Mouse (Mus musculus): ENCODE data around the gene Hexim2.

The Hexim2 gene

DNA sequence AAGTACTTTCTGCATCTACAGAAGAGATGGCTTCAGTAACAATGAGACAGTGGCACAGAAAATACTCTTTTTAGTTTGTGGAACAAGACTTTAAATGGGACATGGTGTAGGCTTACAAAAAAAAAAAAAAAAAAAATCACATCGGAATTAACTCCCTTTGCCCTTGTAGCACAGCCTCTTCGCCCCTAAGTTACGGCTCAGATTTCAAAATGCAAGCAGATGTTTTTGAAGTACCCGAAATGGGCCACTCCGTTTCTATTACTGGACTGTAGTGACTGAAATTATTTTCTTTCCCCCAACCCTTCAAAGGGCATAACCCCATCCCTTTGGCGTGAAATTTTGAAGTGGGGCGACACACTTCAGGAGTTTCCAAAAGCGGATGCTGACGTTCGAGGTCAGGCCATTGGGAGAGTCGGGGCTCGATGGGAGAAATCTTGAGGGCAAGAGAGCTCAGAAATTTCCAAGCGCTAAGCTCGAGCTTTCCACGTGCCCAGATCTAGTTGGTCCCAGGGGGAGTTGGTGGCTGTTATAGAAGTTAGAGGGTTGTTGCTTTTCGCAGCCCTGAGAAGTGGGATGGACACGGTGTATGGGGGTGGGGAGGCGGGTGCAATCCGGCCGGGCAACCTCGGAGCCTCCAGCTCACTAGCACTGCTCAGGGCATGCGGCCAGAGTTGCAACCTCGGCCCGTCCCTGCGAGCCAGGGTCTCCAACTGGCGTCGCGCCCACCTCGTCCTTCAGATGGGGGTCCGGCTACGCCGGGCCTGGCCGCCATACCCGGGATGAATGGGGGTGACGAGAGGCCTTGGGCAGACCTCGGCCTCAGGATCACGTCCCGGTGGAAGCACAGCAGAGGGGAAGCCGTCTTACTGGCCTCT is at the start of gene Hexim2:
TSS of gene Hexim2 (plus strand) at position 729 of the 875 bp plus-strand sequence.
- DNase-seq (ENCODE audit: low read depth): no peak

DNA sequence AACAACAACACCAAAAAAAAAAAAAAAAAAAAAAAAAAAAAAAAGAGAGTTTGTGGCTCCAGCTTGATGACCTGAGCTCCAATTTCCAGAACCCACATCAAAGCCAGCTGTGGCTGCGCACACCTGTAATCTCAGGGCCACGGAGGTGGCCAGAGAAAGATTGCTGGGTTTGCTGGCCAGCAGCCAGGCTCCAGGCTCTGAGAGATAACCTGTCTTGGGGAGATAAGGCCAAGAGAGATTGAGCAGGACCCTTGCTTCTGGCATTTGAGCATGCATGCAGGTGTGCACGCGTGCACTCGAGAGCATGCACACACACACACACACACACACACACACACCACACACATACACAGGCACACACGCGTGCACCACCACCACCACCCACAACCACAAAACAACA is 38.9 kb upstream of the Hexim2 start:
- DNase-seq (ENCODE audit: low read depth): no peak

DNA sequence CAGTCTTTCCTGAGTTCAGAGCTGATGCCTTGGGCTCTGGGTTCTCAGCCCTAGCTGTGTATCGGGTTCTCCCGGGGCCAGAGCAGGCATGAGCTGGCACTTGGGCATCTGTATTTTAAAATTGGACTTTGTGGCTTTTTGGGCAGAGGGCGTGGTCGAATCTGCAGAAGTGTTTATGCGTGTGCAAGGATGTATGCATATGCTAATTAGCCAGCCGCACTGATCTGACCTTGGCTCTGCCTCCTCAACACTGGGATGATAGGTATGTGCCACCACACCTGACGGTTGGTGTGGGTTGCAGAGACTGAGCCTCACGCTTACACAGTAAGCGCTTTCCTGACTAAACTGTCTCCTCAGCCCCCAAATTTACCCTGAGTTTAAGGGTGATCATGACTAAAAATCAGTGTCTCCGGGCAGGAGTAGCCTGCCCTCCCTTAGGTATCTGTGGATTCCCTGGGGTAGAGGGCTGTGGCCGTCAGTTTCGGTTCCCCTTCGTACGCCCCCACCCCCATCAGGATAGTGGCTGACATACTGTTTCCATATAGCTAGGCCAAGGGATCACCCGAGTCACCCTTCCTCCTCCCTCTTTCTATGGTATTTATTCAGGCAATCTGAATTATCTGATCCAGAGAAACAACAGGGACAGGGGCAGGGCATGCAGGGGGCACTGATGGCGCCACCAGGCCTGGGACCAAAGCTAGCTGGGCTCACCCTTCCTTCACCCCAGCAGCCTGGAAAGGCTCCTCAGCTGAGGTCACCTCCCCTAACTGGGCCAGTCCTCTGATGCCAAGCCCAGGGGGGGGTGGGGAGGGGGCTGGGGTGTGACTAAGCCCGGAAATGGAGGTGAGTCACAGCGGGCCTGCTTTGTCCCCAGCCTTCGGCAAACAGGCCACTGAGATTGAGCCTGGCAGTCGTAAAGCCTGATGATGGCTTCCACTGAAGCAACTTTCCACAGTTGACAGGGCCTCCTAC is 38.1 kb upstream of the Hexim2 start:
- no peak for DNase-seq (ENCODE audit: low read depth)

DNA sequence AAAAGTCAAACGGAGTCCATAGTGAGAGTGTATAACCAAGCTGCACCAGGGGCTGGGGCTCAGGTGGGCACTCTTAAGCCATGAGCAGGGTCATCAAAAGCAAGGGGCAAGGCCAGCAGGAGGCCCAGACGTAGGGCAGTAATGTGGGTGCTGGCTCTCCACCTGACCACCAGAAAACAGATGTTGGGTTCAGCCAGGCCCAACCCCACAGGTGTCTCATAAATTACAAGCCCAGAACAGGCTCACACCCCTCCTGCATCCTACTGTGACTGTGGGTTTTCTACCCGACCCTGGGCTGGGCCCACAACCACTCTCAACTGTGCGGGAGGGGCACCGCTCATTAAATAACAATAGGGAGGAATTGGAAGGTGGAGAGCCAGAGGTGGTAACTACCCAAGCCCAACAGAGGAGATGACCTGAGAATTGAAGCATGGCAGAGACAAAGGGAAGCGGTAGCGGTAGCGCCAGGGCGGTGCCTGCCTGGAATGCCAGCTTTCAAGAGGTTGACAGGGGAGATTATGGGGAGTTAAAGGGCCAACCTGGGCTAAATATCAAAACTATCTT is 37.0 kb upstream of the Hexim2 start:
- DNase-seq (ENCODE audit: low read depth): no peak

DNA sequence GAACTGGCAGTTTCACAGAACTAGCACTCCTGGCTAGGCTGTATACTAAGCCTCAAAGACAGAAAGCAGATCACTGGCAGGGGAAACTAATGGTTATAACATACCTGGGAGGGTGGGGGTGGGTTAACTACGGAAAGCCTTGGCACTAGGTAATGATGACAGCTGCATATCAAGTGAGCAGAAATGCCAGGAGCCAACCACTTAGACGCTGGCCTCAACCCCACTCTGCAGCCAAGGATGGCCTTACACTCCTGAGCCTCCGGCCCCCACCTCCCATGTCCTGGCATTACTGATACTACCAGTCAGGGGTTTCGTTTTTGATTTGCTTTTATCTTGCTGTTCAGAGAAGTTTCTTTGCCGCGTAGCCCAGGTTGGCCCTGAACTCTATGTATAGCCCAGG is 36.4 kb upstream of the Hexim2 start:
- no peak for DNase-seq (ENCODE audit: low read depth)

DNA sequence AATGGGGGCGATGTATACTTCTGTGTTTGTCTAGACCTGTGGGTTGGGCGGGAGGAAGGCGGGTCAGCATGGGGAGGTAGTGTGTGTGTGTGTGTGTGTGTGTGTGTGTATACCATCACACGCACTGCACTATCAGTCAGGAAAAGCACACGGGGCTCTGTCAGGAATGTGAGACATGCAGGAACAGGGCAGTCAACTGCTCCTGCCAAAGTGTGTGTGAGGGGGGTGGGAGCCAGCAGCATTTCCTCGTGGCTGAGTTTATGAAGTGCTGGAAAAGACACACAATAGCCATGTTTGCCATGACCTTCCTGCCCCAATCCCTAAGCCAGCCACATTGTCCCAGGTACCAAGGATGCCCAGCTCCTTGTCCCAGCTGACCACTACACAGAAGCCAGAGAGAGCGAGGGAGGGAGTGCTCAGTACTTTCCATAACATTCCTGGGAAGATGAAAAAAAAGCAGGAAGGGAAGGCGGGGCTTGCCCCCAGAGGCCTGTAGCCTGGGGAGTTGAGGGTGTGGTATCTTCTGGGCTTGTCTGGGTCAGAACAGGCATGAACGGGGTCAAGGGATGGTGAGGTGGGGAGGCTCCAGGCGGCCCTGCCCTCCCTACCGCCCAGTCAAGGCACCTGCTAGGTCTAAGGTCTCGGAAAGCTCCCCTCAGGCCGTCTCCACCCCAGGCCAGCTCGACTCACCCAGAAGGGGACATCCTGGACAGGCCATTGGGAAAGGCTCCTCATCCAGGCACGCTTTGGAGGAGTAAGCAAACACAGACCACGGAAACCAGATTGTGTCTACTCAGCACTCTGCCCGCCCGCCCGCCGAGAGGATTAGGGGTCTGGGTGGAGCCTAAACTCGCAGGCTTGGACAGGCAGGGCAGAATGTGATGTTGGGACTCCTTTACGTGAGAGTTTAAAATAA is 35.0 kb upstream of the Hexim2 start:
- no peak for DNase-seq (ENCODE audit: low read depth)

DNA sequence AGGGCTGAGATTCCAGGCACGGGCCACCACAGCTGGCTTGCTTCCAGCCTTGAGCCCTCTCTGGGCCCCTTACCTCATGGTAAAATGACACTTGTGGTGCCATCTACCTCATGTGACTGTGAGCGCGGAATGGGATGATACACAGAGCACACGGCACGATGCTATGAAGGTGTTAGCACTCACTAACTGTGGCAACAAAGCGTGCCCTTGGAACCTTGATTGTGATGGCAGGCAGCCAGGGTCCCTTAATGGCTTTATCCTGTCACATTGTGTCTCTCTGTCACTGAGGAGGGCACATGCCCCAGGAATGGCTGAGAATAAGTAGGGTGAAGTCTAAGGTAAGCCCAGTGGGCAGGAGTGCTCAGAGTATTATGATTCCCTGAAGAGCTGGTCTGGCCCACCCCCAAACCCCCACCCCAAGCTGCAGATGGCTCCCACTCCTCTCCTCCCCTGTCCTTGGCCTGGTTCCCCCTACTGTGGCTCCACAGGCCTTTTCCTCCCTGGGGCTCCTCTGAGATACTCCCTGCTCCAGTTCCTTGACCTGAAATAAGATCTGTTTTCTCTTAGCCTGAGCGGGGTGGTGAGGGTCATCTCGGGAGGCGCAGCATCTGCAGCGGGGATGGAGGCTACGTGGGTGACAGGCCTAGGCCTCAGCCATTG is 33.6 kb upstream of the Hexim2 start:
- no peak for DNase-seq (ENCODE audit: low read depth)

DNA sequence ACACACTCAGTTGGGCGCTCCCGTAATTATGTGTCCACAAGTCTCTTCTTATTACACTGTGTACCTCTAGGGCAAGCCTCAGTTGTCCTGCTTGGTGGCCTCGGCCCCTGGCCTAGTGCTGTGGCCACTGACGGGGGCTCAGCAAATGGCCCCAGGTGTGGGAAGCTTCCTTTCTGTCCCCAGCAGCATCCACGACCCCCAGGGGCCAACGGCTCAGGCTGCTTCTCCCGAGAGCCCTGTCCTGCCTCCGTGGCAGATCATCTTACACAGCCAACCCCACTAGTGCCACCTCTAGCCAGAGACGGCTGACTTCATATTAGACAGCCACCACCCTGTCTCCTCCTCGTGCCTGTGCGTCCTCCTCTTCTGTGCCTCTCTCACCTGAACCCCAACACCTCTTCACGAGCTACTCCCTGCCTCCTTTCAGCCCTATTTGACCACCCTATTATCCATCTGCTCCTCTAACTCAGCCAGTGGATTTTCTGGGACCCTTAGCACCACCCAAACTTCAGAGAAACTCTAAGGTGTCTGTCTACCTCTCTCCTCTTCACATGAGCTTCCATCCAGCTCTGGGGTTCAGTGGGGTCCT is 32.8 kb upstream of the Hexim2 start:
- no peak for DNase-seq (ENCODE audit: low read depth)

DNA sequence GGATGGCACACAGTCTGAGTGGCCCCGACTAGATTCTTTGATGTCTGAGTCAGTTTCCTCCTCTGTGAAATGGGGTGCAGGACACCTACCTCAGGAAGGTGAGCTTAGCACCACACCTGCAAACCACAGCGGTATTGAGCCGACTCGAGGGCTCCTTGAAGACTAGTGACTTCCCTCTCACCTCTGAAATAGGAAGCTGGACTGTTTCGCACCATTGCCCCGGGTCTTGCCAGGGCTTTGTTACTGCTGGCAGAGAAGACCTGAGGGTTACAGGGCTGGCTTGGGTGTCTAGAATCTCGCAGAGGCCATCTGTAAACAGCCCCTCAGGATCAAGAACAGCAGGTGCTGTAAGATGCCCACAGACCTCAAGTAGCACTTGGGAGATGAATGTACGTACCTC is 31.9 kb upstream of the Hexim2 start:
- DNase-seq (ENCODE audit: low read depth): no peak

DNA sequence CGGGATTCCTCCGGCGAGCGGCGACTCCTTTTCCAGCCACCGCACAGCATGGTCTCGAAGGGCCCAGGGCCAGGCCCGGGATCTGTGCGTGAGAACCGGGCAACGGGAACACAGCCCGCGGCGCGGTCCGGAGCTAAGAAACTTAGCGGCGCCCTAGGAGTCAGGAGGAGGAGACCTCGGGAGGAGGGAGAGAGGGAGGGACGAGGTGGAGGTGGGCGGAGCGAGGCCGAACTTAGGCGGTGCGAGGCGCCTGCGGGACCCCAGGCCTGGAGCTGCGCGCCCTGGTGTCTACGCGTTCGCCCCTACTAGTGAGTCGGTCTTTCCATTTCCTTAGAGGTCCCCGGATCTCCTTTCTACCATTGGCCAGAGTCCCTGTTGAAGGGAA is 30.8 kb upstream of the Hexim2 start, which contains the start of the genes Plcd3 and Acbd4:
TSS of gene Plcd3 (minus strand) at position 178 of the 385 bp plus-strand sequence.
TSS of gene Acbd4 (plus strand) at position 202 of the 385 bp plus-strand sequence.
- DNase-seq (ENCODE audit: low read depth): peak; percentile 53

DNA sequence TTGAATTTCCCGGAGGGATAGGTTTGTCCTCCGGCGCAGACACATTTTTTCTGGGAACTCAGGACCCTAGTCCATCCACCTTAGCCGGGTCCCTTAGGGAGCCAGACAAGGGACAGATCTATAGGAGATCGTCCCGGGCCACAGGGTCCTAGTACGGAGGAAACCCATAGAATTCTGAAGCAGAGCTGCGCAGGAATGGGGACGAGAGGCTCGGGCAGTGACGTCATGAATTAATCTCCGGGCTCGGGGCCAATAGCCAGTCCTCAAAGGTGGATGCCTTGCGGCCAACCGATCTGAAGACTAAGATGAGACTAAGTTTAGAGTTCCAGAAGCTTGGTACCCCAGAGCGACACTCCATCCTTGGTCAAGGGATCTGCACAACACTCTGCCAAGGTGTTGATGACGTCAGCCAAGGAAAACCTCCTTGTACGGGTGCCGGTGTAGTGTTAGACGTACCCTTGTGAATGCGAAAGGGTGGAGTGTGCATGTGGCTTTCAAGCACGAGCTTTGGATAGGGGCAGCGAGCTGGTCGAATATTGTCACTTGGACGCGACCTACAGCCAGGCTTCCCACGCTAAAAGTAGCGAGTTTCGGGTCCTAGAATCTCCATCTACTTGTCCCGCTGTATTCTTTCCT is 30.2 kb upstream of the Hexim2 start:
- peak; percentile 64 for DNase-seq (ENCODE audit: low read depth)

DNA sequence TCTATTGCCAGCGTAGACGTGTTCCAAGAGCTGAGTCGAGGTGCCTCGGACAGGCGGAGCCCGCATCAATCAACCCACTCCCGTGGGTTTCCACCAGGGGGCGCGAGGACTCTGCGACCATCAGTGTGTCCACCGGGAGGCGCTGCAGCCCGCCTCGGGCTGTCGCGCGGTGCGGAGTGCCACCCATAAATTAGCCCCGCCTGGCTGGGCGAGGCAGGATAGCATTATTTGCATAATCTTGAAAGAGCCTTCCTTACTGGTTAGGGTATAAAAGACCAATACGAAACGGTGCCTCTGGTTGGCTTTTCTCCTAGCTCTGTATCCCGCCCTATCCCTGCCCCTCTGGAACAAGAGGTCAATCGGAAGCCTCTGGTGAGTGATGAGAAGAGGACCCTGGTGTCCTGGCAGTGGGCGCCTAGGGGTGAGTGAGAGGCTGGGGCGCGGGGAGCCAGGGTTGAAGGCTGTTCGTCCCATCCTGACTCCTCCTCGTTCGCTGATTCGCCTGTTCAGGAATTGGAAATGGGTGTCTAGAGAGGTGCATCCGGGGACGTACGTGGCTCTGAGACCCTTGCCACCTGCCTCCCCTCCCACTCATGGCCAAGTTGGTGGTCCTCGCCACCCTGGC is 29.4 kb upstream of the Hexim2 start:
- DNase-seq (ENCODE audit: low read depth): peak; percentile 95

DNA sequence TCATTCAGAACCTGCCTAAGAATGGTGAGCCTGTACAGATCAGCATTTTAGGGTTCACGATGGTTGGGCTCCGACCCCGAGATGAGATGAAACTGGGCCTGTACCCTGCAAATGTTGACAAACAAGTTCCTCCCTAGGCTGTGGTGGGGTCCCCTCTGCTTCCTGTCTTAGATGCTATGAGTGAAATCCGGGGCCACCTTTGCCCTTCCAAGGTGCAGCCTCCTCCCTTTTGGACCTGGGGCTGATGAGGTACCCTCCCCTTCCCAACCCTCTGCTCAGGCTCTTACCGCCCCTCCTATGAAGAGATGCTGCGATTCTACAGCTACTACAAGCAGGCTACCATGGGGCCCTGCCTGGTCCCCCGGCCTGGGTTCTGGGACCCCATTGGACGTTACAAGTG is 28.6 kb upstream of the Hexim2 start:
- DNase-seq (ENCODE audit: low read depth): no peak

DNA sequence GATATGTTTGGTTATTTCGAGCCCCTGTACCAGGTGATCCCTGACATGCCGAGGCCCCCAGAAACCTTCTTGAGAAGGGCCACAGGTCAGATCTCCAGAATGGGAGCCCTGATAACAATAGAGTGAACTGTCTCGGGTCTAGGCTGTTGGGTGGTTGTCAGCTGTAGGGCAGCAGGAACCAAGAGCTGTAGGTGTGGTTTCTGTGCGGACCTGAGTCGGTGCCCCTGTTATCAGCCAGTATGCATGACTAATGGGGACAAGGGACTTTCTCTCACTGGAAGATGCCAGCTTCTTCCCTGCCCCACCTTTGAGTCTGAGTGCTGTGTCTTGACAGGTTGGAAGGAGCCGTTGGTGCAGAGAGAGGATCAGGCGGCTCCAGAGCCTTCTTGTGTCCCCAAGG is 27.8 kb upstream of the Hexim2 start:
- peak; percentile 74 for DNase-seq (ENCODE audit: low read depth)

DNA sequence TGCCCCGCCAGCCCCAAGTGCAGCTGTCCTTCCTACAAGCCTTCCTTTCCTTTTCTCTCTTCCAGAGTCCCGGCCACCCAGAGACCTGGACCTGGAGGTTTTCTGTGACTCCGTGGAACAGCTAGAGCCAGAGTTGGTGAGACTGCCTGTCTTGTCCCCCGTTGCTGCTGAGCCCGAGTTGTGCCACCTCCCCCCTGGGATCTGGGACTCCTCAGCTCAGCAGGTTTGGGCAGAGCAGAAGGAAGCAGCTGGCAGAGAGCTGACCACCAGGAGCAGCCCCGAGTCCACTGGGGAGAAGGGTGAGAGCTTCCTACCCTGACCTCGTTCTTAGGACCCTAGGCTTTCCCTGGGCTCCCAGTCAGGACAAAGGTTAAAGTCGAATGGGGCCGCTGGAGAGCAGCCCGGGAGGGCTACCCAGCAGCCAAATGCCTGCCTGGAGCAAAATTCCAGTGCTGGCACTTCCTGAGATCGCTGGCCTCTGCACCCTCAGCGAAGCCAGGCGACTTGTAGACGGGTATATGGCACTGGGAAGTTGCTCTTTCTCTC is 27.0 kb upstream of the Hexim2 start:
- DNase-seq (ENCODE audit: low read depth): no peak

DNA sequence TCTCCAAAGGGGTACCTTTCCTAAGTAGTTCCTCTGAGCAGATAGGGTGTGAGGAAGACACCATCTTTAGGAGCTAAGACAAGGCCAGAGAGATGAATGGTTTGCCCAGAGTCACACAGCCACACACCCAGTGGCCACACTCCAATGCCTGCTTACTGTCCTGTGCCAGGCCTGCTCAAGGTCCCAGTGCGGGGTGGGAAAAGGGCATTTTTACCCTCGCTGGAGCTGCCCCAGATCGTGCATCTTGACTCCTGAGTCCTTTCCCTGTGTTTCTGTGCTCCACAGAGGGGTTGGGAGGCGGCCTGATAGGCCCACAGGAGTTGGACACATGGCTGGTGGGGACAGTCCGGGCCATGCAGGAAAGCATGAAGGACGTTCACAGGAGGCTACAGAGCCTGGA is 26.4 kb upstream of the Hexim2 start:
- DNase-seq (ENCODE audit: low read depth): no peak

DNA sequence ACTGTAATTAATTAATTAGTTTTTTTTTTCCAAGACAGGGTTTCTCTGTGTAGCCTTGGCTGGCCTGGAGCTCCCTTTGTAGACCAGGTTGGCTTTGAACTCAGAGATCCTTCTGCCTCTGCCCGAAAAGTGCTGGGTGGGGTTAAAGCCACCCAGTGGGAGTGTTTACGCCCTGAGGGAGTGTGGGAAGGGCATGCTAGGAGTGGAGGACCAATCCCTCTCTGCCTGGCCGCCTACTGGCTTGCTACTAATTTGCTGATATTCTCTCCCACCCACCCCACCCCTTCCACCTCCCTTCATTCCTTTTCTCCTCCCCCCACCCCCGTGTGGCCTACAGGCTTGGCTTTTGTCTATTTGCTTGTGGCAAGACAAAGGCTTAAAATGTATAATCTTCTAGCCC is 25.8 kb upstream of the Hexim2 start:
- DNase-seq (ENCODE audit: low read depth): no peak

DNA sequence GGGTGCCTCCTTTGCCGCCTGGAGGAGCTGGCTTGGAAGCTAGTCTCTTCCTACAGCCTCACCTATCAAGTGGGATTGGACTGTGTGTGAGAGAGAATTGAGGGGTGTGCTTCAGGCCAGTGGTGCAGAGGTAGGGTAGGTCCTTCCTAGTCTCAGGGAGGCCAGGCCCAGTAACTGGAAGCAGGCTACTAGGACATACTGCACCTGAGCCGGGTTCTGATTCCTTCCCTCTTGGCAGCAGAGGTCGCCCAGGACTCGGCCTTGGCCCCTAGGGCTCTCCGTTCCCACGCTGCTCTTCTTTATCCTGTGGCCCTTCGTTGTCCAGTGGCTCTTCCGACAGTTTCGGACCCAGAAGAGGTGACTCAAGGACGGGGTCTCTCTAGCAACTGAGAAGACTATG is 20.9 kb upstream of the Hexim2 start:
- DNase-seq (ENCODE audit: low read depth): no peak

DNA sequence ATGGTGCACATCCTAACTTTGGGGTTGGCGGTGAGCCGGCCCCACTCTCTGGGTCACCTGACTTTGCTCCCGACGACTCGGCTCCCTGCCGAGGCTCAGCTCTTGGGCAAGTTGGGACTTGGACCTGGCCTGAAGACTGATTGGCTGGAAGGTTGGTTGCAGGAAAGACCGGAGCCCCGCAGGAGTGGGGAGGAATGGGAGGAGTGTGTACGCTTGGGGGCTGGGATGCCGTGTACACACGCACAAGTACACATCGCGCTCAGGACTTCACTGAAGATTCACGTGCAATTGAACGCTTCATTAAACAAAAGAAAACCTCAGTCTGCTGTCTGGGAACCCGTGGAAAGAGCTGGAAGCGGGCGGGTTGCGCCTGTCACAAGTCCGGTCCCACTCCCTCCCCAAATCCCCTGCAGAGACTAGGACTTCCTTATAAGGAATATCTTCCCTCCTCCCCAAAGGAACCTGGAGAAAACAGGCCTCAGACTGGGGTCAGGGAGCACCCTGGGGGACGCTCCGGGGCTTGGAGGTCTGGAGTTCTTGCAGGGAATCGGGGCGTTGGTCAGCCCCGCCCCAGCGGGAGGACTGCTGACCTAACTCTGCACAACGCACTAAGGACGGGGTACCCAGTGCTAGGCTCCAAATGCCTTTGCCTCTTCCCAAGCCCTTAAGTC is 20.2 kb upstream of the Hexim2 start:
- no peak for DNase-seq (ENCODE audit: low read depth)

Data from c-Kit-positive CD71-positive TER-119-negative erythroid progenitor cells, embryonic 14.5 days (primary cell).